Mouse (Mus musculus): ENCODE measurements around the gene Polr3g.

DNA sequence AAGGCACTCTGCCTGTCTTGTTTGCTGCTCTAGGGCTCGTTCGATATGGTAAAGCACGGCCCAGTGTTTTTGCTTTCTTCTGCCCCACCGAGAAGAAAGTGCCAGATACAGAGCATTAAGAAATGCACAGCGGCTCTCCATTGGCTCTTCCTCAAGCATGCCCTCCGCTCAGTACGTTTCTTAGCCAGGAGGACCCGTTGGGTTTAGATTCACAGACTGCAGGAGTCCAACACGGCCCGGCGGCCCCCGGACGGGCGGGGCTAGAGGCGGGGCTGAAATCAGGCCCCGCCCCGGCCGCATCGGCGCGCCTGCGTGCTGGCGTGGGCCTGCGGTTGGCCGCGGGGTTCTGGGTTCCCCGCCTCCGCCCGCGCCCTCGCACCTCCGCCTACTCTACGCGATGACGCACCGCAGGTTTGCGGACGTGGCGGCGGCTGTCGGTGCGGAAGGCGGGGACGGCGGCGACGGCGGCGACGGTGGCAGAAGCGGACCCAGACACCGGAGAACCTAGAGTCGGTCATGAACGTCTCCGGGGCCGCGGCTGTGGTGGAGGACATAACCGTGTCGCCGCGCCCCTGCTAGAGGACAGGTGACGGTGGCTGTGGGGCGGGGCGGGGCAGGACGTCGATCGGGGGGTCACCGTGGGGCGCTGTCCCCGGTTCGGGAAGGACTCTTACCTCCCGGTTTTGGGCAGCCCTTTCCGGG is 53.3 kb downstream of the Polr3g start, which contains the start of gene Lysmd3:
- TF ChIP-seq CTCF (IDR thresholded peaks at IDR 0.05; ENCODE audit: extremely low read depth, insufficient read depth, insufficient read length, insufficient replicate concordance) (no peak), POLR2A (IDR thresholded peaks at IDR 0.05; ENCODE audit: low read depth, low read length) (peak; percentile 29)

All from spleen, adult 2 months (tissue).